ENCODE assay signal across 7 mouse cellular contexts in the genomic region with DNA sequence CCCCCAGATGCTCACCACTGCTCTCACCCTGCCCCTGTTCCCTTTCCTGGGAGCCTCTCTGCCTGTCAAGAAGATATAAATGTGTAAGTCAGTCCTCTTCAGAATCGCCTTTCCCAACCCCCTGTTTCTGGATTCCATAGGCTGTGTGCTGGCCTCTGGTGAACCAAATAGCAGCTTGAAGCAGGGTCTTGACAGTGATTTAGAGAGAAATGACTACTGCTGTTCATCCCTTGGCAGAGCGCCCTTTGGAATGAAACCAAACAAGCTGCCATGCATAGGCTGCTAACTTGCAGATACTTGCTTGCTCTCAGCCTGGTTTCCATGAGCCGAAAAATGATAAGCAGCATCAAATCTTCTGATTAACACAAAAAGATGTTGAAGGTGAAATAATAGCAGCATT.
DNase-seq lines count a peak whose midpoint lies in the region; ATAC-seq lines count a peak whose summit lies in the region.

No protein-coding gene starts in this region.

- no peaks in the 10 kb centered on the region for H3K27me3 ChIP-seq in midbrain, embryonic 14.5 days (ENCODE audit: control insufficient read depth, insufficient read depth, low read length)
- no peaks in the 10 kb centered on the region for H3K27me3 ChIP-seq in midbrain, embryonic 13.5 days

- peak; percentile 72 for DNase-seq in midbrain, embryonic 14.5 days
- DNase-seq in frontal cortex, postnatal 10 days (ENCODE audit: low spot score in 2 of 2) = peak; percentile 15 to 37
- peak; percentile 41 to 47 for DNase-seq in left cerebral cortex, adult 18-20 months (ENCODE audit: low spot score in 2 of 2)
- DNase-seq in spleen, postnatal 4 days (ENCODE audit: low spot score in 2 of 2) = no peak

- no peak for ATAC-seq in midbrain, embryonic 14.5 days (ENCODE audit: low FRiP score, low TSS enrichment)
- ATAC-seq in midbrain, embryonic 13.5 days = no peak
- ATAC-seq in cerebellum, adult (ENCODE audit: insufficient number of reproducible peaks, low FRiP score, low TSS enrichment) = peak; percentile 60; the same call in 1 of the 2 replicates
- no peak for ATAC-seq in erythroid progenitor cell, adult 5-6 weeks (replicated peaks; ENCODE audit: low FRiP score, poor library complexity, severe bottlenecking)

- WGBS in midbrain, embryonic 14.5 days = 66% methylated on average over 3 of the region's 3 CpGs
- 61% methylated on average over 3 of the region's 3 CpGs for WGBS in midbrain, embryonic 13.5 days

- H3K36me3 ChIP-seq in midbrain, embryonic 14.5 days (ENCODE audit: control insufficient read depth, insufficient read depth, low read length) = no peaks in the 10 kb centered on the region
- no peaks in the 10 kb centered on the region for H3K36me3 ChIP-seq in midbrain, embryonic 13.5 days

- H3K4me3 ChIP-seq in midbrain, embryonic 14.5 days (replicated peaks; ENCODE audit: low read depth, low read length) = no peak overlapping the region
- no peak overlapping the region for H3K4me3 ChIP-seq in midbrain, embryonic 13.5 days (replicated peaks)

- H3K4me2 ChIP-seq in midbrain, embryonic 14.5 days (ENCODE audit: low read length) = no peak overlapping the region
- H3K4me2 ChIP-seq in midbrain, embryonic 13.5 days (replicated peaks) = no peak overlapping the region

- no peak overlapping the region for H3K27ac ChIP-seq in midbrain, embryonic 14.5 days (replicated peaks; ENCODE audit: low read depth, low read length)
- H3K27ac ChIP-seq in midbrain, embryonic 13.5 days = no peak overlapping the region

- no peaks in the 10 kb centered on the region for H3K9me3 ChIP-seq in midbrain, embryonic 14.5 days (ENCODE audit: control insufficient read depth, low read length)
- no peaks in the 10 kb centered on the region for H3K9me3 ChIP-seq in midbrain, embryonic 13.5 days

- H3K4me1 ChIP-seq in midbrain, embryonic 14.5 days (ENCODE audit: control insufficient read depth, insufficient read depth, low read length) = no peaks in the 10 kb centered on the region
- H3K4me1 ChIP-seq in midbrain, embryonic 13.5 days (replicated peaks) = no peaks in the 10 kb centered on the region

- H3K9ac ChIP-seq in midbrain, embryonic 14.5 days (replicated peaks; ENCODE audit: low read length) = no peak overlapping the region
- H3K9ac ChIP-seq in midbrain, embryonic 13.5 days (replicated peaks) = no peak overlapping the region

Comparison
In these comparisons a context has a peak if more than half of its experiments do, and no peak if none do; other contexts are left out.
1. DNase-seq: peak in midbrain, embryonic 14.5 days (single experiment), frontal cortex, postnatal 10 days (2 of 2) and left cerebral cortex, adult 18-20 months (2 of 2); none in spleen, postnatal 4 days (0 of 2).